Mouse (Mus musculus): ENCODE measurements around the gene Zfp568. TPM values are rescaled to one million over a fixed set of nuclear protein-coding genes. Genes with fewer than 3 reads are reported as not detected.

Gene Zfp568
- polyA plus RNA-seq, 1 experiment: 2.7 TPM

- H3K27ac ChIP-seq (ENCODE audit: control insufficient read depth, insufficient read depth, low read depth, low read length): no peak overlapping the region
- TF ChIP-seq CTCF (IDR thresholded peaks at IDR 0.05; ENCODE audit: control insufficient read depth, insufficient read depth, insufficient replicate concordance, low read depth, low read length) (no peak), POLR2A (IDR thresholded peaks at IDR 0.05; ENCODE audit: control insufficient read depth, low read depth, low read length) (no peak)
These were observed 3.0 kb upstream of the Zfp568 start for GRCm38 (mm10) chr7:29980761-29981160.

GRCm38 (mm10) chr7:29981455-29981854, 2.3 kb upstream of the Zfp568 start:
- no peak overlapping the region for H3K4me3 ChIP-seq (ENCODE audit: control insufficient read depth, low read depth, low read length)
- H3K36me3 ChIP-seq (ENCODE audit: control insufficient read depth, insufficient read depth, low read length): no peaks in the 10 kb centered on the region
- peaks cover 2% of the 10 kb centered on the region; the same call in 1 of the 2 replicates for H3K4me1 ChIP-seq (ENCODE audit: control insufficient read depth, insufficient read depth, low read length)
- TF ChIP-seq POLR2A (IDR thresholded peaks at IDR 0.05; ENCODE audit: control insufficient read depth, low read depth, low read length) (no peak), CTCF (IDR thresholded peaks at IDR 0.05; ENCODE audit: control insufficient read depth, insufficient read depth, insufficient replicate concordance, low read depth, low read length) (no peak)
- no peaks in the 10 kb centered on the region for H3K27me3 ChIP-seq (ENCODE audit: control insufficient read depth, insufficient read depth, low read length)
- no peak overlapping the region for H3K27ac ChIP-seq (ENCODE audit: control insufficient read depth, insufficient read depth, low read depth, low read length)

More at GRCm38 (mm10) chr7:29980761-29981160, 3.0 kb upstream of the Zfp568 start:
- Histone ChIP-seq H3K4me1 (ENCODE audit: control insufficient read depth, insufficient read depth, low read length) (peaks cover 2% of the 10 kb centered on the region; the same call in 1 of the 2 replicates), H3K27me3 (ENCODE audit: control insufficient read depth, insufficient read depth, low read length) (no peaks in the 10 kb centered on the region), H3K36me3 (ENCODE audit: control insufficient read depth, insufficient read depth, low read length) (no peaks in the 10 kb centered on the region), H3K4me3 (ENCODE audit: control insufficient read depth, low read depth, low read length) (no peak overlapping the region)

DNA sequence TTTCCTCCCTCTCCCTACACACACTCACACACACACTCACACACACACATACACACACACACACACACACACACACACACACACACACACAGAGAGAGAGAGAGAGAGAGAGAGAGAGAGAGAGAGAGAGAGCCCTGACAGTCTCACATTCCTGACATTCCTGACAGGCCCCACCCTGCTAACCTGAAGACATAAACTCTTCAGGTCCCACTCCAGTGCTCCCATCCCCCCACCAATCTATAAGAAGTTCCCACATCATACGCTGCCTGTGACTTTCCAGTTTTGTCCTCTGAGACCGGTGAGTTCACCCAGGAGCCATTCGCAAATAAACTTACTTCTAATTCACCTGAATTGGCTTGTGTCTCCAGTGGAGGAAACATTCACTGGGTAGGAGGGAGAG, 1.9 kb upstream of the Zfp568 start:
- TF ChIP-seq POLR2A (IDR thresholded peaks at IDR 0.05; ENCODE audit: control insufficient read depth, low read depth, low read length): no peak
- TF ChIP-seq CTCF (IDR thresholded peaks at IDR 0.05; ENCODE audit: control insufficient read depth, insufficient read depth, insufficient replicate concordance, low read depth, low read length): no peak
- Histone ChIP-seq H3K4me1 (ENCODE audit: control insufficient read depth, insufficient read depth, low read length) (peaks cover 2% of the 10 kb centered on the region; the same call in 1 of the 2 replicates), H3K4me3 (ENCODE audit: control insufficient read depth, low read depth, low read length) (no peak overlapping the region), H3K27ac (ENCODE audit: control insufficient read depth, insufficient read depth, low read depth, low read length) (no peak overlapping the region), H3K27me3 (ENCODE audit: control insufficient read depth, insufficient read depth, low read length) (no peaks in the 10 kb centered on the region), H3K36me3 (ENCODE audit: control insufficient read depth, insufficient read depth, low read length) (no peaks in the 10 kb centered on the region)

DNA sequence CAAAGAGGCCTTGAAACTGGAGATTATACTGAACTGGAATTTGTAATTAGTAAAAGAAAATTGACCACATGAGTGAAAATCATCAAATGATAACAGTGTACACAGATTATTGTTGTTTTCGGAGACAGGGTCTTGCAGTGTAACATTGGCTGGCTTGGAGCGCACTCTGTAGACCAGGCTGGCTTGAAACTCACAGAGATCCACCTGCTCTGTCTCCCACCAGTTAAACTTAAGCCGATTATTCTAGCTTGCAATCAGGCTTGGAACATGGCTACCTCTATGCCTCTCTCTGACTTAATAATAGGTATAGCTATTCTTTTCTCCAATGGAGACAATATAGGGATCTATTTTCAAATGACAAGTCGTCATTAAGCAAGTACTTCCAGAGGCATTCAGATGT, 1.4 kb upstream of the Zfp568 start:
- no peak overlapping the region for H3K27ac ChIP-seq (ENCODE audit: control insufficient read depth, insufficient read depth, low read depth, low read length)
- no peak for TF ChIP-seq POLR2A (IDR thresholded peaks at IDR 0.05; ENCODE audit: control insufficient read depth, low read depth, low read length)
- no peak for TF ChIP-seq CTCF (IDR thresholded peaks at IDR 0.05; ENCODE audit: control insufficient read depth, insufficient read depth, insufficient replicate concordance, low read depth, low read length)
- no peak overlapping the region for H3K4me3 ChIP-seq (ENCODE audit: control insufficient read depth, low read depth, low read length)
- H3K27me3 ChIP-seq (ENCODE audit: control insufficient read depth, insufficient read depth, low read length): no peaks in the 10 kb centered on the region
- peaks cover 2% of the 10 kb centered on the region; the same call in 1 of the 2 replicates for H3K4me1 ChIP-seq (ENCODE audit: control insufficient read depth, insufficient read depth, low read length)
- H3K36me3 ChIP-seq (ENCODE audit: control insufficient read depth, insufficient read depth, low read length): no peaks in the 10 kb centered on the region

- Histone ChIP-seq H3K36me3 (ENCODE audit: control insufficient read depth, insufficient read depth, low read length) (no peaks in the 10 kb centered on the region), H3K27ac (ENCODE audit: control insufficient read depth, insufficient read depth, low read depth, low read length) (peak overlapping the region; percentile 76), H3K4me1 (ENCODE audit: control insufficient read depth, insufficient read depth, low read length) (peaks cover 2% of the 10 kb centered on the region; the same call in 1 of the 2 replicates), H3K4me3 (ENCODE audit: control insufficient read depth, low read depth, low read length) (peak overlapping the region; percentile 90), H3K27me3 (ENCODE audit: control insufficient read depth, insufficient read depth, low read length) (no peaks in the 10 kb centered on the region)
- TF ChIP-seq CTCF (IDR thresholded peaks at IDR 0.05; ENCODE audit: control insufficient read depth, insufficient read depth, insufficient replicate concordance, low read depth, low read length) (no peak), POLR2A (IDR thresholded peaks at IDR 0.05; ENCODE audit: control insufficient read depth, low read depth, low read length) (no peak)
These were observed 824 bp upstream of the Zfp568 start for GRCm38 (mm10) chr7:29982931-29983330.

- TF ChIP-seq POLR2A (IDR thresholded peaks at IDR 0.05; ENCODE audit: control insufficient read depth, low read depth, low read length) (no peak), CTCF (IDR thresholded peaks at IDR 0.05; ENCODE audit: control insufficient read depth, insufficient read depth, insufficient replicate concordance, low read depth, low read length) (no peak)
- Histone ChIP-seq H3K27ac (ENCODE audit: control insufficient read depth, insufficient read depth, low read depth, low read length) (peak overlapping the region; percentile 76), H3K36me3 (ENCODE audit: control insufficient read depth, insufficient read depth, low read length) (no peaks in the 10 kb centered on the region), H3K4me1 (ENCODE audit: control insufficient read depth, insufficient read depth, low read length) (peaks cover 2% of the 10 kb centered on the region; the same call in 1 of the 2 replicates), H3K27me3 (ENCODE audit: control insufficient read depth, insufficient read depth, low read length) (no peaks in the 10 kb centered on the region), H3K4me3 (ENCODE audit: control insufficient read depth, low read depth, low read length) (peak overlapping the region; percentile 90)
These were observed 440 bp upstream of the Zfp568 start for GRCm38 (mm10) chr7:29983340-29983689.

- TF ChIP-seq CTCF (IDR thresholded peaks at IDR 0.05; ENCODE audit: control insufficient read depth, insufficient read depth, insufficient replicate concordance, low read depth, low read length) (no peak), POLR2A (IDR thresholded peaks at IDR 0.05; ENCODE audit: control insufficient read depth, low read depth, low read length) (no peak)
These were observed 2.3 kb downstream of the Zfp568 start for GRCm38 (mm10) chr7:29986101-29986500.

More at GRCm38 (mm10) chr7:29986101-29986500, 2.3 kb downstream of the Zfp568 start:
- H3K27me3 ChIP-seq (ENCODE audit: control insufficient read depth, insufficient read depth, low read length): no peaks in the 10 kb centered on the region
- H3K36me3 ChIP-seq (ENCODE audit: control insufficient read depth, insufficient read depth, low read length): peaks cover 2% of the 10 kb centered on the region; the same call in 1 of the 2 replicates
- peaks cover 2% of the 10 kb centered on the region; the same call in 1 of the 2 replicates for H3K4me1 ChIP-seq (ENCODE audit: control insufficient read depth, insufficient read depth, low read length)
- H3K27ac ChIP-seq (ENCODE audit: control insufficient read depth, insufficient read depth, low read depth, low read length): no peak overlapping the region
- no peak overlapping the region for H3K4me3 ChIP-seq (ENCODE audit: control insufficient read depth, low read depth, low read length)

All from testis, adult 2 months (tissue).